Mouse (Mus musculus) urinary bladder, adult 18-20 months (tissue): ENCODE data around the gene Asf1b.
A peak's percentile ranks its signal among the peaks of the same experiment; 100 is the strongest.
"Not testable (repeated sequence)": the region's sequence is repeated elsewhere in the genome, so short reads cannot be mapped to it uniquely, and the experiment has no call there.

ENCODE experiments used
- DNase-seq, 2 experiments: peaks; one replicate each; pipeline ENCODE4 v3.0.0; 2022; ENCODE audit warnings: low spot score in 2 of 2, mixed read lengths in 2 of 2

Gene Asf1b

GRCm38 (mm10) chr8:83996567-83997505 lies 41.5 kb downstream of the Asf1b start:
- peak; percentile 85 to 87 for DNase-seq

- DNase-seq: peak in 1 of 2 experiments; percentile 39
These were observed 42.3 kb downstream of the Asf1b start, which contains the start of gene Samd1 for GRCm38 (mm10) chr8:83997511-83998141. Gene Samd1 (plus strand): TSS chr8:83997672.

- DNase-seq: peak in 1 of 2 experiments; percentile 67
These were observed 43.1 kb downstream of the Asf1b start for GRCm38 (mm10) chr8:83998231-83999056.

- no peak for DNase-seq
These were observed 43.9 kb downstream of the Asf1b start for GRCm38 (mm10) chr8:83999057-83999705.

GRCm38 (mm10) chr8:83999825-84000224 lies 44.5 kb downstream of the Asf1b start:
- DNase-seq: no peak

GRCm38 (mm10) chr8:84001281-84002000 lies 46.1 kb downstream of the Asf1b start, which contains the start of gene 1700067K01Rik:
Gene 1700067K01Rik (plus strand): TSS chr8:84001502.
- no peak for DNase-seq

GRCm38 (mm10) chr8:84002957-84003611 lies 47.8 kb downstream of the Asf1b start:
- no peak for DNase-seq

- no peak for DNase-seq
These were observed 48.4 kb downstream of the Asf1b start for GRCm38 (mm10) chr8:84003612-84004246.

GRCm38 (mm10) chr8:84004533-84005201 lies 49.4 kb downstream of the Asf1b start:
- DNase-seq: peak; percentile 86 to 92

GRCm38 (mm10) chr8:84005502-84005901 lies 50.2 kb downstream of the Asf1b start:
- not testable (repeated sequence) for DNase-seq

GRCm38 (mm10) chr8:84008362-84008761 lies 53.1 kb downstream of the Asf1b start:
- DNase-seq: no peak

- peak; percentile 69 to 74 for DNase-seq
These were observed 54.6 kb downstream of the Asf1b start for GRCm38 (mm10) chr8:84009876-84010275.

- DNase-seq: peak; percentile 49 to 78
These were observed 55.6 kb downstream of the Asf1b start for GRCm38 (mm10) chr8:84010625-84011611.

GRCm38 (mm10) chr8:84011705-84012498 lies 56.6 kb downstream of the Asf1b start, which contains the start of gene 2210011C24Rik:
Gene 2210011C24Rik (minus strand): TSS chr8:84012171.
- no peak for DNase-seq

GRCm38 (mm10) chr8:84012499-84013165 lies 57.3 kb downstream of the Asf1b start:
- DNase-seq: no peak

GRCm38 (mm10) chr8:84015833-84016232 lies 60.5 kb downstream of the Asf1b start:
- no peak for DNase-seq
